Mouse (Mus musculus) neural tube, embryonic 15.5 days (tissue): ENCODE measurements around the gene Clasp1. TPM values are rescaled to one million over a fixed set of nuclear protein-coding genes. Genes with fewer than 3 reads are reported as not detected.

Experiments
- ATAC-seq: fragments of 200-750 bp; cut with Nextera tagmentation; 2 replicates; pipeline ENCODE4 v1.8.0; 2017; ENCODE audit warnings: mild to moderate bottlenecking, moderate TSS enrichment, moderate library complexity; ENCODE audit not compliant: low FRiP score
- H3K27ac ChIP-seq: fragments of 300-500 bp; sonication (generic); replicated peaks from 2 replicates; pipeline ENCODE4 v1.5.1; 2015; ENCODE audit warnings: mild to moderate bottlenecking, inconsistent platforms
- H3K27me3 ChIP-seq: fragments of 300-500 bp; sonication (generic); replicated peaks from 2 replicates; pipeline ENCODE4 v1.6.1; 2015; ENCODE audit warnings: inconsistent platforms
- H3K36me3 ChIP-seq: fragments of 300-500 bp; sonication (generic); 2 replicates; pipeline ENCODE4 v1.6.1; 2015; ENCODE audit warnings: inconsistent platforms
- H3K4me1 ChIP-seq: fragments of 300-500 bp; sonication (generic); 2 replicates; pipeline ENCODE4 v1.6.1; 2015; ENCODE audit warnings: inconsistent platforms
- H3K4me2 ChIP-seq: fragments of 300-500 bp; sonication (generic); 2 replicates; pipeline ENCODE4 v1.6.1; 2015; ENCODE audit warnings: inconsistent platforms, mild to moderate bottlenecking, moderate library complexity
- H3K4me3 ChIP-seq: fragments of 300-500 bp; sonication (generic); replicated peaks from 2 replicates; pipeline ENCODE4 v1.5.1; 2015; ENCODE audit warnings: mild to moderate bottlenecking, inconsistent platforms
- H3K9ac ChIP-seq: fragments of 300-500 bp; sonication (generic); replicated peaks from 2 replicates; pipeline ENCODE4 v1.6.1; 2015; ENCODE audit warnings: mild to moderate bottlenecking, inconsistent platforms
- H3K9me3 ChIP-seq: fragments of 300-500 bp; sonication (generic); replicated peaks from 2 replicates; pipeline ENCODE4 v1.6.1; 2016; ENCODE audit warnings: inconsistent platforms
- WGBS: fragments of 180-500 bp; shearing (Covaris S2); methylation state at CpG from one replicate; pipeline ENCODE4 v1.1.7; 2015; ENCODE audit warnings: mixed read lengths; 5-methylcytosine and 5-hydroxymethylcytosine counted together
- polyA plus RNA-seq: library from polyadenylated mRNA; unstranded; fragments of >200 nt; fragmentation: Nextera tagmentation; extraction: Ambion mirVana; gene quantifications from 2 replicates; pipeline ENCODE4 v1.2.1, GENCODE M21; 2015

Clasp1 gene
- polyA plus RNA-seq, 1 experiment from 2014 or later, result 88.1 TPM

DNA sequence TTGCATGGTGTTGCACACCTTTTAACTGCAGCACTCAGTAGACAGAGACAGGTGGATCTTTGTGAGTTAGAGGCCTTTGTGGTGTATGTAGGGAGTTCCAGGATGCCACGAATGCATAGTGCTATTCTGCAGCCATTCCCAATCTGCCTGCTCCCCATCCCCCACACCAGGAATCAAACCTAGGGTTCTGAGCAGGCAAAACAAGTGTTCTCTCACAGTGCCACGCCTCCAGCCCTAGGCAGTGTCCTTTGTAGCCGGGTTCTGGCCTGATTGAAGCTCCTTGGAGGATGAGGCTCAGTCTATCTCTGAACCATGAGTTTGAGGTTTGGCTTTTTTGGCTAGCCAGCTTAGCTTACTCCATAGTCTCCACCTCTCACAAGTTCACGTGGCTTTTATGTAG lies 256.8 kb downstream of the Clasp1 start:
- Histone ChIP-seq H3K4me1 (peaks cover 4% of the 10 kb centered on the region; the same call in 1 of the 2 replicates), H3K27me3 (no peaks in the 10 kb centered on the region), H3K36me3 (no peaks in the 10 kb centered on the region), H3K9me3 (no peaks in the 10 kb centered on the region), H3K4me3 (no peak overlapping the region), H3K4me2 (no peak overlapping the region), H3K9ac (no peak overlapping the region), H3K27ac (no peak overlapping the region)
- 57% methylated on average over 4 of the region's 4 CpGs for WGBS
- no peak for ATAC-seq

DNA sequence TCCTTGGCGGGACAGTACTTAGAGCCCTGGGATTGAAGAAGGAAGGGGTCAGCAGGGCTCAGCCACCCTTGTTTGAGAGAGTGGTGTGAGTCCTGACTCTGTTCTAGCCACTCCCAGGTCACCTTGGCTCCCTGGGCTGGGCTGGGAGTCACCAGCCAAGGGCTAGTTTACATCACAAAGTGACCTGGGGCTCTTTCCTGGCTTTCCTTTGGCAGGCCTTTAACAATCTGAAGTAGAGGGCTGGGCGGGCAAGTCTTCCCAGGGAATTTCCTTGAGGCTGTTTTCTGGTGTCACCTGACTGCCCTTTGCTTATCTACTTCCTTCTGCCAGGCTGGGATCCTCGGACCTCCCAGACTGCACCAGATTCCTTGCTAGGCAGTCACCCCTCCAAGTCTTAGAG lies 259.2 kb downstream of the Clasp1 start:
- Histone ChIP-seq H3K4me3 (no peak overlapping the region), H3K27ac (no peak overlapping the region), H3K9ac (no peak overlapping the region), H3K36me3 (no peaks in the 10 kb centered on the region), H3K27me3 (no peaks in the 10 kb centered on the region), H3K4me1 (peaks cover 4% of the 10 kb centered on the region; the same call in 1 of the 2 replicates), H3K9me3 (no peaks in the 10 kb centered on the region), H3K4me2 (no peak overlapping the region)
- 25% methylated on average over 3 of the region's 3 CpGs for WGBS
- ATAC-seq, result no peak

DNA sequence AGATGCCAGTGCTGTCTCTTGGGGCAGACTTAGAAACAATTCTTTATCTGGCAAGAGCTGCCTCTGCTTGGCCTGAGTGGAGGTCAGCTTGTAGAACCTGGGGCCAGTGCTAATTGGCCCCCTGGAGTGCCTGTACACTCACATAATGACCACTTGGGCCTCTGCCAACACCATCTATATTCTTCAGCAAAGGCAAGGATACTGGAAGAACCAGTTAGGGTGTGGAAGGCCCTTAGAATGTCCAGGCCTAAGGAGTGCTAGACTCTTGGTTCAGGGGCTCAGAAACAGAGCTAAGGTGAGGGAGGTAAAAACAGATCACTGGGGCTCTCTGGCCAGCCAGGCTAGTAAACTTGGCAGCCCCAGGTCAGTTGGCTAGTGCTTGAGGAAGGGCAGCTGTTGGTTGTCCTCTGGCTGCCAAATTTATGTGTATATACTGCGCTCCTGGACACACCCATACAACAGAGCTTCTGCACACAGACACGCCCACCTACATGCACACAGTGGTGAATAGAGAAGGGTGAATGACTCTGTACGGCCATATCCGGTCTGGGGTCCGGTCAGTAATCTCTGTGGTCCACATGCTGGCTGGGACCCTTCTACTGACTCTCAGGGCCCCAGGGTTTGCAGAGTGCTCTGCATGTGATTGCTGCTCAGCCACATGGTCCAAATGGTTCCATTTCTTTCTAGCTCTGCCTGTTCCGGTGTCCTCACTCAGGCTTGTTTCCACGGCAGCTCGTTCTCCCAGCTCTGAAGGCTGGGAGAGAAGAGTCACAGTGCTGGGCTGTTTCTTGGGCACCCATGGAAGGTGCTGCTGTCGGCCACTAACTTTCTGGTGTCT lies 261.3 kb downstream of the Clasp1 start:
- Histone ChIP-seq H3K27ac (no peak overlapping the region), H3K27me3 (no peaks in the 10 kb centered on the region), H3K9ac (no peak overlapping the region), H3K4me1 (peaks cover 4% of the 10 kb centered on the region; the same call in 1 of the 2 replicates), H3K36me3 (no peaks in the 10 kb centered on the region), H3K4me3 (no peak overlapping the region), H3K4me2 (no peak overlapping the region), H3K9me3 (no peaks in the 10 kb centered on the region)
- ATAC-seq, result peak; percentile 28; the same call in 1 of the 2 replicates
- 58% methylated on average over 9 of the region's 9 CpGs for WGBS

DNA sequence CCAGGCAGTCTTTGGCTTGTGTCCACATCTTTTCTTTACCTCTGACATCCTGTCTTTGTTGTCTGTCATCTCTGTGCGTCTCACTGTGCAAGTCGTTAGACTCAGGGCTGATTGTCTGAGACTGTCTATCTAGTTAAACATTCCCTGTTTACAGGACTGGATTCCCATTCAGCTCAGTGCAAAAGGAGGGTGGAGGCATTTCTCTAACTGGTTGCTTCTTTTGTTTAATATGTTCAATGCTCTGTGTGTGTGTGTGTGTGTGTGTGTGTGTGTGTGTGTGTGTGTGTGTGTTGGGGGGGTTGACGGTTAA lies 261.9 kb downstream of the Clasp1 start:
- Histone ChIP-seq H3K4me3 (no peak overlapping the region), H3K9ac (no peak overlapping the region), H3K27ac (no peak overlapping the region), H3K4me2 (no peak overlapping the region), H3K4me1 (peaks cover 4% of the 10 kb centered on the region; the same call in 1 of the 2 replicates), H3K9me3 (no peaks in the 10 kb centered on the region), H3K27me3 (no peaks in the 10 kb centered on the region), H3K36me3 (no peaks in the 10 kb centered on the region)
- ATAC-seq, result no peak
- 25% methylated on average over 3 of the region's 3 CpGs for WGBS

DNA sequence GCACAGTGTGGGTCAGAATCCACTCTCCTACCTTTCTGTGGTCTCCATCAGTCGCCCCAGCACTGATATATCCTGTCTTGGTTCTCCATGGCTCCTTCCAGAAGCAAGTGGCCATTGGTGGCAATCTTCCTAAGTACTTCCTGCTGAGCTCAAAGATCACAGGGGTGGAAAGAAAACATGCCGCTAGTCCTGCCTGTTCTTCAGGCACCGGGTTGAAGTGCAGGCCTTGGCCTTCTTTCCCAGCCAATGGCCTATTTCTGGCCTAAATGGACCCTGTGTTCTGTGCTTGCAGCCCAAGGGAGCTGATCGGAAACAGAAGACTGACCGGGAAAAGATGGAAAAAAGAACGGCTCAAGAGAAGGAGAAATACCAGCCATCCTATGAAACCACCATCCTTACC lies 269.9 kb downstream of the Clasp1 start:
- Histone ChIP-seq H3K4me1 (no peaks in the 10 kb centered on the region), H3K4me2 (no peak overlapping the region), H3K9me3 (no peaks in the 10 kb centered on the region), H3K27ac (no peak overlapping the region), H3K9ac (no peak overlapping the region), H3K4me3 (no peak overlapping the region), H3K27me3 (no peaks in the 10 kb centered on the region), H3K36me3 (no peaks in the 10 kb centered on the region)
- 79% methylated on average over 6 of the region's 6 CpGs for WGBS
- ATAC-seq, result no peak

DNA sequence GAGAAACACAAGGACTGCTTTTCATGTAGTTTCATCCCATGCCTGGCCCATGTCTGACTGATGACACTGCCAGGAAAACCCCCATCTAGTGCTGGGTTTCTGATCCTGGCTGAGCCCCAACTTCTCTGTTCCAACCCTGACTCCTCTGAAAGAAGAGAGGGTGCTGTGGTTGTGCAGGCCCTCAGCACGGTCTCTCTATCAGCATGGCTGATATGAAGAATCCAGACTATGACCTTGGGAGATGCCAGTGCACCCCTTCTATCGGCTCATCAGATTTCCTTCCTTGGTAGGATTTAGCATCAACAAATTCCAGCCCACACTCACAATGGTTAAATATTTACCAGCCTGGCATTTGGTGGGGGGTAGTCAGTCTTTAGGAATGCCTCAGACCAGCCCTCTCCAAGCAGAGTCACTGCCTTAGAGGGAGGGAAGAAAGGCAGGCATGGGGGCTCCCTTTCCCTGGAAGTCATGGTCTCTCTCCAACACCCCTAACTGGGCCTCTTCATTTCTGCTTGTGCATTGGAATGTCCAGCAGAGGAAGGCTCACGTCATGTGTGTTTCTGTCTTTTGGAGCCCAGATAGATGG lies 272.1 kb downstream of the Clasp1 start:
- H3K27ac ChIP-seq, result no peak overlapping the region
- H3K4me3 ChIP-seq, result no peak overlapping the region
- no peak overlapping the region for H3K9ac ChIP-seq
- H3K4me2 ChIP-seq, result no peak overlapping the region
- H3K9me3 ChIP-seq, result no peaks in the 10 kb centered on the region
- no peak for ATAC-seq
- H3K36me3 ChIP-seq, result no peaks in the 10 kb centered on the region
- no peaks in the 10 kb centered on the region for H3K27me3 ChIP-seq
- WGBS, result 72% methylated on average over 3 of the region's 3 CpGs
- H3K4me1 ChIP-seq, result no peaks in the 10 kb centered on the region

Other genes starting within 250 kb of the Clasp1 start
- gene Gm29106, start 212.5 kb upstream of the Clasp1 start, polyA plus RNA-seq, result 0.20 and 0.28 TPM in 2 replicates
- gene Tsn, start 77.3 kb upstream of the Clasp1 start, polyA plus RNA-seq, result 395 and 434 TPM in 2 replicates
- 60.4 and 71.9 TPM in 2 replicates for gene Nifk, start 67.2 kb upstream of the Clasp1 start, polyA plus RNA-seq
- gene Tfcp2l1, start 238.9 kb downstream of the Clasp1 start, polyA plus RNA-seq, result 0.35 and 0.54 TPM in 2 replicates